Mouse (Mus musculus) hindlimb bud, embryonic 11.5 days (tissue): ENCODE measurements at regions not wholly inside any gene's neighbourhood (a gene's known extent, or its start where the extent isn't known, plus 50 kb on each side); places are given as distances from the start of the nearest gene placed in this dataset.

ENCODE experiments used
- DNase-seq: peaks from one replicate; pipeline ENCODE4 v3.0.0-alpha.2; 2012; ENCODE audit warnings: low read depth, low spot score; ENCODE audit errors: extremely low spot score

DNA sequence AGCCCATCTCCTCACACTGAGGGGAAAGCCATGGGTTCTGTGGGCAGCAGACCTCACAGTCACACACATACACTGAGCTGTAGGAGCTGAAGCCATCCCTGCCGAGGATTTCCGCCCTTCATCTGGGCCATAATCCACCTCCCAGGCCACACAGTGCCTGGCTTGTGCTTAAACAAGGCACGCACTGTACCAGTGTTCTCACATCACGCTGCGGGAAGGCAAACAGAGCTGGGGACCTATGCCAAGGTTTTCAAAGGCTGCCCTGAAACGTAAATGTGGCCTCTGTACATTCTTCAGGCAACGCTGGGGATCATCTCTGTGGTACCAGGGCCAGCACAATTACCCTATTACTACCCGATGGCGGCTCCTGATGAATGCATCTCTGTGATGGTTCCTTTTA, 627.6 kb downstream of the Insc start:
- no peak for DNase-seq

DNA sequence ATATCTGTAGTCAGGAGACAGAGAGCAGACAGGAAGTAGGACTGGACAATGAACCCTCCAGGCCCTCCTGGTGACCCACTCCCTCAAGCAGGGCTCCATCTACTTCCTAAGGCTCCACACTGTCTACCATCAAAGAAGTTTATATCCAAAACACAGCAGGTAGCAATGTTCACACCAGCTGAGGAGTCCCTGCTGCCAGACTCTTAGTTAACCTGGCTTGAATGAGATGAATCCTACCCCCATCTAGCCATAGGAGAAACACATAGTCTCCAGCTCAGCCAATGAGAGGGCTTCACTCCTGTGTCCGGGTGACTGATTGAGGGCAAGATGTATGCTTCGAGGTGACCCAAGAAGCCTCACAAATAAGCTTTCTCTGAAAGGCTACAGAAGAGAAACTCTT, 629.4 kb downstream of the Insc start:
- DNase-seq: no peak

DNA sequence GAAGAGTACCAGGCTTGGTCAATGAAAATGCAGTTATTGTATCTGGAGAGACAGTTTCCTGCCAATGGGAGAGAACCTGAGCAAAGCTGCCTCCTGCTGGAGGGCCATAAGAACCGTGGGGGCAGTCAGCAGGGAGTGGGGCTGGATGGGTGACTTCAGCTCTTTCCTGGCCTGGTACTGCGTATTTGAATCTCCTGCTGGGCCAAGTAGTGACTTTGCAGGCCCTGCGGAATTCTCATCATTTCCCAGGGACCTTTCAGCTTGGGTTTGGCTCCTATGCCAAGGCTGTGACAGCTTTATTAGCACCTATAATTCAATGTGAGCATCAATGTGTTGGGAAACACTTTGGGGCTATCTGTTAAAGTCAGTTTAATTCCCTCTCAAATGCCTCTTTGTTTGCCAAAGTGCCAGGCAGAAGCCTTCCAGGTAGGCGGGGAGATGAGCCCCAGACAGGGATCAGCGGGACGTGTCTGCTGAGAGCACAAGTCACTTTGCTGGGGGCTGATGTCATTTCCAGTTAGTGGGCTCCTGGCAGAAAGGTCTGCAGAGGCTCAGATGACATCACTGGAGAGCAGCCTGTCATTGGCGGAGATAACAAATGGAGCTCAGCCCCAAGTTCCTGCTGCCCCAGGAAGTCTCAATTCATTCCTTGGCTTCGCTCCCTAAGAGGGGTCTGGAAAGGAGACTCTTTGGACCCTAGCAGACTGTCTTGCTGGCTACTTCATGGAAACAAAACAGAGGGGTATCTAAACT, 630.5 kb downstream of the Insc start:
- DNase-seq: no peak

DNA sequence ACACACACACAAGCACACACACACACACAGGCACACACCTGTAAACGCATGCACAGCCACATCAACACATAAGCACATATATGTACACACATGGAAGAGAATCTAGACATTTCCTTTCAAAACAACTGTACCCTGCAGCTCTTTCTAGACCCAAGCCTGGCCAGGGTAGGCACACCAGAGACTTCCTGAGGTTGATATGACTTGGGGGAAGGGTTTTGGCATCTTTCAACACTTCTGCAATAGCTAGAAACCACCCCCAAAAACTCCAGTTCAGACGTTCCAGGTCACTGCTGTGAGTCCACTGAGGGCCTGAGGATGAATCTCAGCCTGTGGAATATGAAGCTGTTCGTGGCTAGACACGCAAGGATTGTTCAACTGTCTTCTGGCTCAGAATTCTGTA, 632.6 kb downstream of the Insc start:
- DNase-seq: no peak

DNA sequence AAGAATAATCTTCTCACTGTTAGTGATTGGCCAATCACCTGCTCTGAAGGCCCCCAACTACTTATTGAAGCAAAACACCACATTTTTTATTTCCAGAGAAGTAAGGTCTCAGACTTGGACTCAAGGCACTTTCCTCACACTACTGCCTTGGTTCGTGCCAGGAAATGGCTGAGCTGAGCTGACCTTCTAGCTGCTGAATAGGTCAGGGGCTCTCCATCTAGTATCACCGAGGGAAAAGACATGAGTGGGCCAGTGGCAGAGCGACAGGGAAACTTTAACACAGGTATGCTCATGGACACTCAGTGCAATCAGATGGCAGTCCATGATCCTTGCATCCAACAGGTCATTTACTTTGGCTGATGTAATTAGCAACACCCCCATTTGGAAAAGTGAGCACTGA, 635.3 kb downstream of the Insc start:
- DNase-seq: no peak

DNA sequence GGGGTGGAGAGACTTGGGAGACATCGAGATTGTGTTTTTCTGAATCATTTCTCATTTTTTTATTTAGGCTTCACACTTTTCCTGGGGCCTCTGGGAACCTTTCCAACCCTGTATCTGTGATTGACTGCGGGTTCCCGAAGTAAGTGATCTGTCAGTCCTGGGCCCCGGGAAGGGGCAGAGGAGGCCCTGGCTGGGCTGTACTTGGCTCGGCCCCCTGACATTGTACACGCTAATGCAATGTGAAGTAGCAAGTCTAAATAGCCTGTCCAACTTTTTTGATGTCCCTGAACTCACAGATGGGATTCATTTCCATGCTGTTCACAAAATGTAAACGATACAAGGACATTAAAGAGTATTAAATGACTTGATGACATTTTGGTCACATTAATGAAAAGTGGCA, 636.1 kb downstream of the Insc start:
- no peak for DNase-seq

DNA sequence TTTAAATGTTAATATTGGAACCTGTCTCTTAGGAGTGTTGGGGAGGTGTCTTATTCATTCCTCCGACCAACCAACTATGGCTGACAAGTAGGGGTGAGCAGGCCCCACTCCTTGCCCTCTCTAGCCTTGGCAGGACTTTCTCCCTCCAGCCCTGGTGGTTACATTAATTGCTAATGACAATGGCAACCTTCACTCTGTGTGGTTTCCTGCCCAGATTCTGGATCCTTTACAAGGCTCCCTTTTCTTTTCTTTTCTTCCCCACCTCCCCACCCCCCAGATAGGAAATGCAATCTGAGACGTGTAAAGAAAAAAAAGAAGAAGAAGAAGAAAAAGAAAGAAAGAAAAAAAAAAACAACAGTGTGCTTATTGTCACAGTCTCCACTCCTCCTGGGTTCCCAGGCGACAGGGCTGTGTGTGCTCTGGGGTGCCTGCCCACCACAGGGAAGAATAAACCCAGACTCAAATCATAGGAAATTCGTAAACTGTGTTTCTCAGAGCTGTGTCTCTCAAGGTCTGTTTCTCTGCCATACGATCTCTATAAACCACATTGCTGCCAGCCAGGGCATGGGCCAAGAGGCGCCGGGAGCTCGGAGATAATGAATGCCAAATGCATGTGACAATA, 637.6 kb downstream of the Insc start:
- DNase-seq: no peak

DNA sequence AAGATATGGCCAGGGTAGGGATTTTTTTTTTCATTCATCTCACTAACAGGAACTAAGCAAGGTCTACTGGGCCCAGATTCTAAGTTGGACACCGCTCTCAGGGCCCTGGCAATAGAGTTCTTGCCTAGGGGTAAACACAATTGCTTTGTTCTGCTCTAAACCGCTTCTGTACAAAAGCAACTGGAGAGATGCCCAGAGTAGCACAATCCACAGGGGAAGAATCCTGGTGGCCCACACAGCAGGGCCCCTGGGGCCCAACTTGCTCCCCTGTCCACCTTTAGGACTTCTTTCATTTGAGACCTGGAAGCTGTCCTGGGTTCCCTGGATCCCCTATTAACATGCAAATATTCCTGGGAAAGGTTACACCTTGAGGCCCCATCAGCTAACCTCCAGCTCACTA, 639.4 kb downstream of the Insc start:
- DNase-seq: no peak

DNA sequence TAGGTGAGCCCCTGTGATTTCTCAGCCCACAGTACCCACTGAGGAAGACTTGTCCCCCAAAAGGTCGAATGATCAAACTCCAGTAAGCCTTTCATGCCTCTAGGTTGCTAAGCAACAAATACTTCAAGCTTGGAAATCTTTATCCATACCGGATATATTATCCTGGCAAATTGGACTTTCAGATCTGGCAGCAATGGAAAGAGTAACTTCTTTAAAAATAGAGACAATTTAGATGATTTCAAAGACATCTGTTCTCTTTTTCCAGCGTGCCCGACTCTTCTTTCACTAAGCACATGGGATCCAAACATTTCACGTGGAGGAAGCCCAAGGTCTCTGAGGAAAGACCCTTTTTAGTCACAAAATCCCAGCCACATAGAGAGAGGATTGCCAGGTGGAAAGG, 645.4 kb downstream of the Insc start:
- DNase-seq: no peak

DNA sequence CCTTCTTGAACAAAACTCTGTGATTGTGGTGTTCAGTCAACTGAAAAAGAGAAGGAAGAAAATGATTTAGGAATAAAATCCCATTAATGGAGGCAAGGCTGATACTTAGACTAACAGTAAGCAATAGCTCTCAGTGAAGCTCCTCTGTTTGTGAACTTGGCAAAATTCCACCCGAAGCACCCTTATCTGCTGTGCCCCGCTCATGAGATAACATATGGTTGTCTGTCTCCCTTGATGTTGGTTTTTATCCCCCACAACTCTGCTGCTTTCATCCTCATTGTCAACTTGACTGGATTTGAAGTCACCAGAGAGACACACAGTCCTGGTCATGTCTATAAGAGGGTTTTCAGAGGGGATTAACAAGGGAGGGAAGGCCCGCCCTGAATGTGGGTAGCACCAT, 646.1 kb downstream of the Sox6 start:
- no peak for DNase-seq

DNA sequence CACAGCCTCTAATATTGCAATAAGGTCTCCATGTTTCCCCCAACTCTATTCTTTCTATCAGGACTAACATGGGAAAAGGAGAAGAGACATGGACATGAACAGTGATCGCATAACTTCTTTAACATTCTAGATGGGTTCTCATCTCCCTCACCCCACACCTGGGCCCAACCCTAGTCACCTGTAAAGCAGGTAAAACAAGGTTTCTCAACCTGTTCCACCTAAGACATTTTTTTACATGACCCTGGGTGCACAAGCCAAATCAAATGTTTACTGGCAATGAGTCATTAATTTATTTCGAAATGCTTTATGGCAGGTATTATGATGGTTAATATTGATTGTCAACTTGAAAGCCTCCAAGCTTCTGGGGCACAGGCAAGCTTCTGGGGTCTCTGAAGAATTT, 640.4 kb downstream of the Sox6 start:
- DNase-seq: no peak

DNA sequence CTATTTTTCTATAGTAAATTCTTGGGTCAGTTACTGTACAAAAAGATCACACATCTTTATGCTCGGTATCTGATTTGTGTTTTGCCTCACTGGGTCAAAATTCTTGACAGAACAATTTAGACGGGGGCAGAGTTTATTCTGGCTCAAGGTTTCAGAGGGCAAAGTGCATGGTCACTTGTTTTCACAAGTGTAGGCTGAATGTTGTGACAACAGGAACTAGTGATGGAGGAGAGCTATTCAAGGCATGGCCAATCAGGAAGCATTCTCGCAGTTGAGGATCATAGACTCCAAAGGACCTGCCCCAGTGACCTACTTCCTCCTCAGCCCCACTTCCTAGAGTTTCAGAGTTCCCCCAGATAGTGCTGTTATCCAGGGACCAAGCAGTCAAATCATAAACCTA, 639.1 kb downstream of the Sox6 start:
- DNase-seq: no peak

DNA sequence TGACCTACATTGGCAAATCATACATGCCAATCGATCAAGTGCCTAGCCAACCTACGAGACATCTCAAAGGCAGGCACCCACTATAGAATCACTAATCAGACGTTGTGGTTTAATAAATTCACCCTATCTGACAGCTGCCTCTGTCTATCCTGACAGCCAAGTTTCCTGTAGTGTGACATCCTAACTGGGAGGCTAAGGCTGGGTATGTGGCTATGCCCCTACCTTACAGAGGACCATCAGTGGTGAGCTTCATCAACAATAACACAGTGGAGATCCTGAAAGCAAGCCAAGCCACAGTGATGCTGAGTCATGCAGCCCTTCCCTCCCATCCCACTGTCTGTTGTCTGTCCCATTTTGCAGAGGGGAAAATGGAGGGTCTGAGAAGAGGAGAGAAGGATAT, 630.7 kb downstream of the Sox6 start:
- DNase-seq: no peak

DNA sequence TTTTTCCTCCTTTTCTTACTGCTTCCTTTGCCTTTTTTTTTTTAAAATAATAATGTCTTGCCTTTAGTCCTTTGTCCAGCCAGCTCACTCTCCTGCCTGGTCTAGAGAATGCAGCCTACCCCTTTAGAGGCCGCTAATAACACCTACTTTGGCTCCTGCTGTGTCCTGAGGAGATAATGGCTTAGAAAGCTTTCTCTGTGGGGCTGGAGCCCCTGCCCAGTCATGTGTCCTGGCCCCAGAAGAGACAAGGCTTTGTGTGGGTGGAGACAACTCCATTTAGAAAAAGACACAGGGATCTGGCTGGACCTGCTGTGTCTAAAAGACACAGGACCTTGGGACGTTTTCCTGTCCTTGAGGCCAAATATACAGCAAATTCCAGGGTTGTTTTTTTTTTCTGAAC, 629.7 kb downstream of the Sox6 start:
- DNase-seq: no peak

DNA sequence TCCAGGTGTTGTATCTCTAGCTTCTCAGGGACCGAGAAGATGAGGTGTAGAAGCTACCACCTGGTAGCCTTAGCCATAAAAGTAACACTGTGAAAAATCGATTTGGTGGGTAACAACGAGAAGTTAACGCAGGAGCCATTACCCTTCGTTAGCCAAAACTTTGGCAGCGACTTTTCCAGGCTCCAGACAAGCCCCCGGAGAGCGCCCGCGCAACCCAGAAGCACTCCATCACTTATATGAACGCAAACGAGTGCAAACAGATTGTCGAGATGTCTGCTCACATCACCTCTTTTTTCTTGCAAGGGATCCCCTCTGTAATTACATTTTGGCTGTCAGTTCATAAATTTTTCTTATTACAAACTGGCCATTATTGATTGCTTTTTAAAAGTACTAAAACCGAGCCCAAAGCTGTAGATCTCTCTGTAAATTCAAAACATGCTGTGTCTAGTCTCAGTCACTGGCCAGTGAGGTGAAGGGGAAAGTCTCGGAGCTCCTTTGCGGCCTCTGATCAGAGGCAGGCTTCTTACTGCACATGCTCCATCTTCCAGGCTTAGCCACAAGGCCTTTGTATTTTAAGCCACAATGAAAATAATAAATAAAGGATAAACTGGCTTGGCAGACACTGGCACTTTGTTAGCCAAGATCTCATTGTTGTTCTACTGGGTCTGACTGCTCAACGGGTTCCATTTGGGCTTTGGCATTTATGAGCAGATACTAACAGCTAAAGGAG, 627.9 kb downstream of the Sox6 start:
- peak; percentile 30 for DNase-seq

DNA sequence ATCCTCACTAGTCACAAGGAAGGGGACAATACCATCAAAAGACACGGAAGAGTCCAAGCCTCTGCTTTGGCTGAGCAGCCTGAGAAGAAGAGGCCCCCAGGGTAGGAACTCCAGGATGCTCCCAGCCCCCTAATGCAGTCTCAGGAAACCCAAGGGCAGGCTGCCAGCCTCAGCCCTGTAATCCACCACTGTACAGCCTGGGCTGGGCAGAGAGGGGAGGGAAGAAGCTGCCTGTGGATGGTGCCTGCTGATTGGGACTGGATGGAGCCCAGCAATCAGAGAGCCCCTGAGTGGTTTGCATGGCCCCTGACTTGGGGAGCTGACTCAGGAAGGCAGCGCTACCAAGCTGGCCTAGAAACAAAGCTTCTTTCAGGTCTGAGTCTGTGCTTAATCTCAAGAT, 627.1 kb downstream of the Sox6 start:
- no peak for DNase-seq

DNA sequence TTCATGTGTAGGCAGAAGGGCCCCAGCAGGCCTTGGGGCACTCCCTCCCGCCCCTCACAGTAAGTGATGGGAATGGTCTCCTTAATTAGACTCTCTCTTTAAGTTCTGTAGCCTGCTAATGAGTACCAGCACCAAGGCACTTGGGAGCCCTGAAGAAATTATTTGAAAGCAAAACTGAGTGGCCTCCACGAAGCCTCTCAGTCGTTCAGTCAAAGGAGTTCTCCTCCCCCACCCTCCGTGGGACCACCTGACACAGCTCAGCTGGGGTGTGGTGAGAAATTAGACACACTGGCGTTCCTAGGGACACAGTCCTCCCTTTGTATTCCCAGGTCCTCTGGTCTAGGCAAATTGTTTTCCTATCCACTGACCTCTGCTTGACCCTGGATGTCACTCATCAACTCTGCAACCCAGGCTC, 623.4 kb downstream of the Sox6 start:
- peak; percentile 33 for DNase-seq
